Mouse (Mus musculus) spleen, adult 2 months (tissue): ENCODE measurements around the gene Bahcc1.

Source experiments
- CTCF ChIP-seq: fragments of 200-500 bp; IDR thresholded peaks from 2 replicates; pipeline ENCODE4 v1.5.1; 2011; ENCODE audit warnings: mild to moderate bottlenecking, inconsistent platforms; ENCODE audit not compliant: insufficient read depth, insufficient read length, insufficient replicate concordance; ENCODE audit errors: extremely low read depth
- POLR2A ChIP-seq: fragments of 200-500 bp; IDR thresholded peaks from 2 replicates; pipeline ENCODE4 v1.6.1; 2011; ENCODE audit warnings: low read depth, low read length, inconsistent platforms

GRCm38 (mm10) chr11:120304350-120304694 is 71.6 kb downstream of the Bahcc1 start:
- TF ChIP-seq CTCF (no peak), POLR2A (no peak)
